Mouse (Mus musculus): Measurements from ENCODE around the gene F2r.

Gene F2r

DNA sequence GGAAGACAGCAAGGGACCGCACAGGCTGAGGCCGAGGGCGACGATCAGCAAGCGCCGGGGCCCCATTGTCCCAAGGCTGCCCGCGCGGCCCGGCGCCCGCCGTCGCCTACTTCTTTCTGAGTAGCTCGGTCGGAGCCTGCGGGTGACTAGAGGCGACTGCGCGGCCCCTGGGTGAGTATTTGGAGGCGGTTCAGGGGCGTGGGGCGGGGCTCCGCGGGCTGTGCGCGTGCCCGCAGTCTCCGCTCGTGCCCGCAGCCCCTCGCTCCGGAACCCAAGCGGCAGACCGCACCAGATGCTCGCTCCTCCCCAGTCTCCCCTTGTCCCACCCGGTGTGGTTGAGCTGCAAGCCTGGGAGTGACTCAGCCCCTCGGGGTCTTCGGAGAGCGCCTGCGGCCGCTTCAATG is at the start of gene F2r:
TSS of gene F2r (minus strand) at position 179 of the 404 bp plus-strand sequence.
- peak; percentile 47 for DNase-seq (ENCODE audit: low spot score)

DNA sequence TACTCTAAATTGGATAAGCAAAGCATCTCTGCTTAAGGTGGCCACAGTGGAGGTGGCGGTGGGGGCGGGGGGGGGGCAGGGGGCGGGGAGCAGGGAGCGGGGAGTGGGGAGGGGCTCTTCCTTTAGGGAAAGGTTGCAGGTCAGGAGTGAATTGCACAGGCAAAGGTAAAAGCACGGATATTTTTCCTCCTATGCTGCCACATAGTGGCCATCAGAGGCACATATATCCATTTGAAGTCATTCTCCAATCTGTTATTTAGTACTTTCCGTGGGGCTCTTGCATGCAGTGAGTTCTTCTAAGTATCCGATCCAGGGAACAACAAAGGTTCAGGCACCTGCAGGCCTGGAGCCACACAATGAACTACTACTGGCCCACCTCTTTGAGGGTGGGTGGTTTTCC is 49.0 kb upstream of the F2r start:
- DNase-seq (ENCODE audit: low spot score): peak; percentile 33

DNA sequence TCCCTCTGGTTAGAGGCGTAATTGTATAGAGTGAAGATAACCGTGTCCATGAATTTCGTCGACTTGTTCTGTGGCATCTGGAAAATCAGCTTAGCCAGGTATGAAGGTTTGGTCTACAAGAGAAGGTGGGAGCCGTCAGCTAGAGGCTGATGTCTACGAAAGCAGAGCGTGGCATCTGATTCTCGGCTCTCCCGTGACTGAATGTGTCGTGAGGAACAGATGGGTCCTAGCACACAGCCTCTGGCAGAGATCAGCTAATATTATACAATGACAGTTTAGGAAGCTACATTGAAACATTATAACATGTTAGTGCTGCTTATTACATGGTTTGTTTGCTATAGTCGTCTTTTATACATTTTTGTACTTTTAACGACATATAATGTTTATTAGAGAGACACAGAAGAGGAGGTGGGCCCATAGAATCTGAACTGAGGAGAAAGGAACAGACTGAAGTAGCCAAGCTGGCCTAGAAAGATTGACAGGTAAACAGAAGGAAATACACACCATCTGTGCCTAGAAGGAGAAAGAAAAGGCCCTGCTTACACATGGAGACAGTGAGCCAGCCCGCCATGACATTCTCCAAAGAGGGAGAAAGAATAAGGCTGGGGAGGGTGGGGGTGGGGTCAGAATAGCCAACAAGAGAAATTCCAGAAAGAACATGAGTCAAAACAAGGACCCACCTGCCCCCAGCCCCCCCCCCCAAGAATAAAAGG is 47.5 kb upstream of the F2r start:
- DNase-seq (ENCODE audit: low spot score): no peak

DNA sequence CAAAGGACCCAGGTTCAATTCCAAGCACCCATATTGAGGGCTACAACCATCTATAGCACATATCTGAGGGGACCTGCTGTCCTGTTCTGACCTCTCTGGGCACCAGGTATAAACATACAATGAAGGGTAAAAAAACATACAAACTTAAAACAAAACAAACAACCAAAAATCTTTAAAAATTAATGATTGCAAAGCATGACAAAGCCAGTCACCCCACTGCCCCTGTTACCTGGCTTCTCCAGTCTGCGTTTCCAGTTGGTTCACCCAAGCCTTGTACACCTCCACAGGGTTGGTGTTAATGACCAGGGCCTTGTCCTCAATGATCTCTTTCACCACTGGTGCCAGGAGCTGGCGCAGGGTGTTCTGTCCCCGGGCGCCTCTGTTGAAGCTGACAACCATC is 45.5 kb upstream of the F2r start:
- no peak for DNase-seq (ENCODE audit: low spot score)

DNA sequence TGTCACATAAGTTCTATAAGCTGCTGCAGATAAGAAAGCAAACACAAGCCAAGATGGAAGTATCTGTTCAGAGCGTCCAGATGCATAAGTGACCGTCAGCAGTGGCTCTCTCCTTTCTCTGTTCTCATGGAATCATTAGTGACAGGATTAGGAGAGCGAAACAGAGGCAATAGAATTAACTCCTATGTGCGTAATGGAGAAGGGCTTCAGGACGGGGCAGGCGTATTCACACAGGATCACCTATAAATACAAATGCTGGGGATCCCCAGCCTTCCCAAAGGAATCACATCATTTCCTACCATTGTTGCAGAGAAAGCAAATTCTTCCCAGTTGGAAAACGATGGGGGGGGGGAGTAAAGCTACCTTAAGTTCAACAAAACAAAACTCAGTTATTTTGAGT is 41.1 kb upstream of the F2r start:
- DNase-seq (ENCODE audit: low spot score): no peak

DNA sequence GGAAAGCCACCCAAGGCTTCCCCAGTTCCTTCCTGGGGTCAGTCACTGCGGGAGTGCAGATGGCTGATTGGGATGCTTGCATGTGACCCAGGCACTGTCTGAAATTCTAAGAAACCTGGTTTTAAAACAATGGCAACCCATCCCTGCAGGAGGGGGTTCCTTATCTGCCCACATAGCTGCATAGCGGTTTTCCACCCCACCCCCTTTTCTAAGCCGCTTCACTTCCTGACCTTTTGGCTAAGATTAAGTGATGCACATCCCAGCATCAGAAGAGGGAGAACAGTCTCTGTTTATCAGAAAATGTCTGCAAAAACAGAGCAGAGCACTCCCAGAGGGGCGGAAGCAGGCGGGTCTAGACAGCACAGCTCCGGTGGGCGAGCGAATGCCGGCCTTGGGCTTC is 38.9 kb upstream of the F2r start:
- no peak for DNase-seq (ENCODE audit: low spot score)

DNA sequence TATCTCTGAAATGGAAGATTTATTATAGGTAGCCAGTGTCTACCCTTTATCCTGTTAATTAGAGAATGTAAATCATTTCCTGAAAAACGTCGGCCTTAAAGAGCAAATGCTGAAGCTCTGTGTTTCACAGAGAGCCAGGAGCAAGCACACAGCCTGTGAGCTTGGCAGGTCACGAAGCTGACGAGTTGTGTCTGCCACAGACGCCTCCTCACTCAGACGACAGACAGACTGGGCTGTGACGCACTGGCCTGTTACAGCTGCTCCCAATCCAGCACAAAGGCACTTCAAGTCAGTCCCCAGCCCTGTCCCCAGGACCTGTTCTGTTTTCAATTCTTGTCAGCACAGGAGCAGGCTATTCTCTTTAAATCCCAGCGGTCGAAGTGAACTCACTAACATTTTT is 37.0 kb upstream of the F2r start:
- no peak for DNase-seq (ENCODE audit: low spot score)

DNA sequence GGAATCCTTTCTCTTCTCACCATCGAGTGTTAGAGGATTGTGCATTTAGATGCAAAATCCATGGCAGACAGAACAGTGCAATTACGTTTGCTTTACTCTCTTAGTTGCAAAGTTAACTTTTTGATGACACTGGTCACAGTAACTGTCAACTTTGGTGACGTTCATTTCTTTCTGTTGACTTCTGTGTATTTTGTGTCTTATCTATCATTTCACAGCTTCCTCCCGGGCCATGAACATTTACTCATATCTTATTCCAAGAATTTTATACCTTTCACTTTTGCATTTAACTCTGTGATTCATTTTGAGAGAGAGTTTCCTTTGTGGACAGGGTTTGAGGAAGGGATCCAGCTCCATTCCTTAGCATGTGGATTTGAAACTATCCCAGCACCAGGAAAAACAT is 35.4 kb upstream of the F2r start:
- DNase-seq (ENCODE audit: low spot score): no peak

DNA sequence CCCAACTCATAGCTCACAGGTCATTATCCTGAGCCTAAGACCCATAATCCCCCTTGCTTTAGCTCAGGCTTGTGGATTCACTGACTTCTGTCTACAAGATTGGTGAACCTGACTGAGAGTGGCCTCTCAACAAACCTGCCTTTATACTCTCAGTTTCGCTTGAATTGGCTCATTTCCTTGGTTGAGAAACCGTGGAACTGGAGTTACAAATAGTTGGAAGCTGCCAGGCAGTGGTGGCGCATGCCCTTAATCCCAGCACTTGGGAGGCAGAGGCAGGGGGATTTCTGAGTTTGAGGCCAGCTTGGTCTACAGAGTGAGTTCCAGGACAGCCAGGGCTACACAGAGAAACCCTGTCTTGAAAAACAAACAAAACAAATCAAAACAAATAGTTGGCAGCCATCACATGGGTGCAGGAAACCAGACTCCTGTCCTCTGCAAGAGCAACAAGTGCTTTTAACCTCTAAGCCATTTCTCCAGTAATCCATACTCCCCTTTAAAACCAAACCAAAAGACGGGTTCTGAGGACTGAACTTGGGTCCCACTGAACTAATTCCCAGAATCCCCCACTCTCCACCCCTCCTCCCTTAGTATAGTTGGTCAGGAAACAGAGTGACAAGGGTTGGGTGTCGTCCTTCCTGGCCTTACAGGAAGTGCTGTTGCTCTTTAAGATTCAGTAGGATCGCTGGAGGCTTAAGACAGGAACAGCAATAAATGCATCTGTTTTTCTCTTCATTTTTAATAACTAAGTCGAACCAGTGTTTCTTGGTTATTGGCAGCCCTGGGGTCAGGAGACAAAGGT is 33.8 kb upstream of the F2r start:
- peak; percentile 52 for DNase-seq (ENCODE audit: low spot score)

DNA sequence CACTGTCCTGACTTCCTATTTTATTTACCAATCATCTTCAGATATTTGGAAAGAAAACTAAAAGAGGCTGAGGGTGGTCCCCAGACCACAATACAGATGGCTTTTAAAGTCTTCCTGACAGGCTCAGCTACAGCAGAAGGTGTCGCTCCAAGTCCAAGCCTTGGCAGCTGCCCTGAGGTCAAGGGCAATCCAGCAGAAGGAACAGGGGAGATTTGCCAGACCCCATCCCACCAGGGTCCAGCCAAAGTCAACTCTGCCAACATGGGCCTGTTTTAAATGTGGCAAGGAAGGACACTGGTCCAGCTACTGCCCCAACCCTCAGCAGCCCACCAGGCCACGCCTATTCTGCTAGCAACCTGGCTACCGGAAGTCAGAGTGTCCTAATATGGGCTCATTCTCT is 31.7 kb upstream of the F2r start:
- no peak for DNase-seq (ENCODE audit: low spot score)

DNA sequence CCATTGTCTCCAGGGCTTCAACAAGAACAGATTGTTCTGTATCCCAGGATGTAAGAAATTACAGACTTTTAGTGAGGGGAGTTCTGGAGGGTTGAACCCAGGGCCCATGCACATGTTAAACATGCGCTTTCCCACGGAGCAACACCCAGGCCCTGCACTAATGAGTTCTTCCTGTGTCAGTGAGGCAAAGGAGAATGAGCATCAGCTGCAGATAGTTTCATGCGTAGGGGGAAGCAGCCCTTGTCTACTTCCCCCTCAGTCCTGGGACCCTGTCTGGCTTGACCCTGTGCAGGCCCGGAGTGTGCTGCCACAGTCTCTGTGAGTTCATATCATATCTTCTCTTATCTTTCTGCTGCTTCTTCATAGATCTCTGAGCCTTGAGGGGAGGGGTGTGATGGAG is 29.0 kb upstream of the F2r start:
- DNase-seq (ENCODE audit: low spot score): no peak

DNA sequence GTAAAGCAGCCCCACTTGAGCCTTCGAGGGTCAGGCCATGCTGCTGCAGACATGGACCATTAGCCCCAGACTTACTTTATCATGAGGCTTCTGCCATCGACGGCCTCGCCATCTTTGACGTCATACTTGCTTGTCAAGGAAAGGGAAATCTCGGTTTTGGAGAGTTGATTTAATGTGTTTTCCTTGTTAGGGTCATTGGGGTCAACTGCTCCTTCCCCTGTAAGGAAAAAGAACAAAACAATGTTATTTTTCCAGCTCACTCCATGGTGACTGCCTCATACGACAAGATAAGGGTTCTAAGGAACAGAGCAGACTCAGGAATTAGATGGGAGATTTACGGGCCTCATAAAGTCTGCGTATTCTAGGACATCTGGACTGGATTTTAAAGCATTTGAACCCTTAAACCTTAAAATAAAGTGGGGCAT is 28.4 kb upstream of the F2r start:
- DNase-seq (ENCODE audit: low spot score): no peak

DNA sequence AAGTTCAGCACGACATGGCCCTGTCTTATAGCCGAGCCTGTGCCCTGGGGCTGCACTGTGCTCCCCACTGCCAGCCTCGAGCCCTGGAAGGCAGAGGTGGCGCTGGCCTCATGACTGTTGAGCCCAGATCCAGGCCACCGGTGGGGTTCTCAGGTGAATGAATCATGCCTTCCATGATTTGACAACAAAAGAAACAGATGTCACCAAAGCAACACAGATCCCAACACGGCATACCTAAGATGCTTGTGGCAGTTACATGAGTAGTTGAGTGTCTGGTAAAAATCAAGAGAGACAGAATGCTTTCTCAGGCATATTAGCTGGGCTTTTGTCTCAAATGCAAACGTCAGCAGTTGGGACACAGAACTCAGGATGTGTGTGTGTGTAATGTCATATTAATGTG is 25.5 kb upstream of the F2r start:
- DNase-seq (ENCODE audit: low spot score): no peak

DNA sequence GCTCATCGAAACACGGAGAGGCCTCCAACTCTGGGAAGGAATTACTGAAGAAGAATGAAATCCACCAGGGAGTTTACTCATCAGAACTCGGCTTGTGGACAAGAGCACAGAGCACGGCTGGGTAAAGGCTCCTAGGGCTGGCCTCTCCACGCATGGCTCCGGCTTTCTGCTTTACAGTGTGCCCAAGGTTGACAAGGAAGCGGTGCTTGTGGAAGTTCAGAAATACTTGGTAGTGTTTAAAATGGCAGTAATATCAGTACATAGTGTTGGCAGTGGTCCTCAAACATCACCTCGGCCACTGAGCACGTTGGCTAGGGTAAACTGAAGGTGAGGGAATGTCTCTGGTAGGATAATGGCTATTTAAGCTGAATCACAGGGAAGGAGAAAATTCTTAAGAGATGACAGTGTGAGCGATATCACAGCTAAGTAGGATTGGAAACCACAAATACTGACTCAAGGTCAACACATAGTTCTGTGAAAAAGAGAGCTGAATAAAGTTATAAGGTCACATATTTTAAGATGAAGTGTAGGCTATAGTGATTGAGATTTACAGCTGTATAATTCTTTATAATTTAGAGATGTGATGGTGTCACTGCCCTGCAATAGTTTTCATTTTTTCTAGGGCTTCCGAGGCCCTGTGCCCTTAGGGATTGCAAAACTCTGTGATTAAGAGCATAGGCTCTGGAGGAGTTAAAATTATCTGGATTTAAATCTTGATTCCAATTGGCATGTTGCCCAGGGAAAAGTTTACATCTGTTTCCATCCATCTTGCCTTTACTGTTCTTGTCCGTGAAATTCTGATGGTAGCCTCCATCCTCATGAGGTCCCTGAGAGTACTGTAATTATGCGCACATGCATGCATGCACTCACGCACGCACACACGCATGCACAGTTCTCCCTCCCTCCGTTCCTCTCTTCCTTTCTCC is 23.0 kb upstream of the F2r start:
- DNase-seq (ENCODE audit: low spot score): peak; percentile 16

DNA sequence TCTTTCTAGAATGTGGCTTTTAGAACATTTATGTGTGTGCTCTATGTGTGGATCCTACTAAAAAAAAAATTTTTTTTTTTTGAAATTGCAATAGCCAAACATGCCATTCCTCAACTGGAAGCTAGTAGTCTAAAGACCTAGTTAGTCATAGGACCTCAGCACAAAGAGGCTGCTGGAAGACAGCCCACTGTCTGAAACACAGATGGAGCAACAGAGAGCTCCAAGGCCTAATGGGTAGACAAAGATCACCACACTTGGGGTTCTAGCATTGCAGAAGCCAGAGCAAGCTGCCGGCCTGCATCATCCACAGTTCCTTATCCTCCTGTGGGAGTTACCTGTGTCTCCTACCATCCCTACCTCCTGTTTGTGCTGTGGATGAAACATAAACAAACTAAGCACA is 22.1 kb upstream of the F2r start:
- DNase-seq (ENCODE audit: low spot score): peak; percentile 62

DNA sequence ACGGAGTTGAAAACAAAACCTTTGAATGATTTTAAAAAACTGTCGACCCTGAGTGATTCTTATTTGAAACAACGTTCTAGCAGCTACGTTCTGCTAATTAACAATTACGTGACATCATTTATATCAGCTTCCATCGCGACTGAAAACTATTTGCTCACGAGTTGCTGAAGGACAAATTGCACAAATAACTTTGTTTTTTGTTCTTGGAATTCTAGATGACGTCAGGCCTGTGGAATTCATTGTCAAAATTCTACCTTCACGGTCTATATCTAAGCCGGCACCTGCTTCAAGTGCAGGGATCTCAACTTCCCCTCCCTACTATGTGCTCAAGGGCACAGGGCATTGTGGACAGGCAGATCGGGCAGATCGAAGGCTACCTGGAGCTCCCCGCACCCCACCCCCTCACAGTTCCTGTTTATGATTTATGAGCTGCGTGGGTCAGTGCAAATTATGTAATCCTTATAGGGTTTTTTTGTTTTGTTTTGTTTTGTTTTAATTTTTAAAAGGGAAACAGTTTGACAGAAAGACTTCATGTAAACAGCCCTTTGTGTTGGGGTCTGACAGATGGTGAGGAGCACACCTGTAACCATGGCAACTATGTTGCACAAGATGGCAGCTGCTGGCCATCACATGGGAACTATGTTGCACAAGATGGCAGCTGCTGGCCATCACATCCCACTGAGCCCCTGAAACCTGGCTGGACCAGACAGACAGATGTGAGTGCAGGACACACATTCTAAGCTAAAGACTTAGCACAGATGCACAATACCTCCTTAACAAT is 21.2 kb upstream of the F2r start:
- no peak for DNase-seq (ENCODE audit: low spot score)

DNA sequence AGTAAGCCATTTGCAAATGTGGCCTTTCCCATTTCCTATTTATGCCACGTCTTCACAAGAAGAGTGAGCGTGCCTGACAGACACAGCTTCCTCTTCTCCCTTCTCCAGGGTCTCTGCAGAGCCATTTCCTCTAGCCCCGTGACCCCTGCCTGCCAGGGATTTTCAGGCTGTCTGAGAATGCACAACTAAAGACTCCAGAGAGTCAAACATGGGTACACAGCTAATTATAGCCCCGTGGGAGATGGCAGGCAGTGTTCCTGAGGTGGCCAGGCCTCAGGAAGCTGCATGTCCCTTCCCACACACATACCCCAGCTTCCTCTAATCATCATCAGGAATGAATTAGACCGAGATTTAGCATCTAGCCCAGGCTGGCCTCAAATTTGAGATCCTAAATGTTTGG is 20.6 kb upstream of the F2r start:
- no peak for DNase-seq (ENCODE audit: low spot score)

DNA sequence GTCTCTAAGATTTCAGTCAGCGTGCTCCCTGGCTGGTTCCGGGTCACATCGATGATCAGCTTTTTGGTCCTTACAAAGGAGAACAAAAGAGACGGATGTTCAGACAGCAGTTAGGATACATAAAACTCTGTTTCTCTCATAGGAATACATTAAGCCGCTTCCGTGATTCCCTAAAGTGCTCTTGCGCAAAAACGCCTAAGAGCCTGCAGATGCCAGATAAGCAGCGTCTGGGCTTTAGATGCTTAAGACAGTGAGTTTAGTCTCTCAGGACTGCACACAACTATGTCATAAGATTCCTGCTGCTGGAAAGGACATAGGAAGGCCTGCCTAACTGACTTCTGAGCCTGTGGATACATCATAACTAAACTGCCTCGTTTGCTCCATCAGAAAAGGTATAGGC is 19.4 kb upstream of the F2r start:
- DNase-seq (ENCODE audit: low spot score): no peak

DNA sequence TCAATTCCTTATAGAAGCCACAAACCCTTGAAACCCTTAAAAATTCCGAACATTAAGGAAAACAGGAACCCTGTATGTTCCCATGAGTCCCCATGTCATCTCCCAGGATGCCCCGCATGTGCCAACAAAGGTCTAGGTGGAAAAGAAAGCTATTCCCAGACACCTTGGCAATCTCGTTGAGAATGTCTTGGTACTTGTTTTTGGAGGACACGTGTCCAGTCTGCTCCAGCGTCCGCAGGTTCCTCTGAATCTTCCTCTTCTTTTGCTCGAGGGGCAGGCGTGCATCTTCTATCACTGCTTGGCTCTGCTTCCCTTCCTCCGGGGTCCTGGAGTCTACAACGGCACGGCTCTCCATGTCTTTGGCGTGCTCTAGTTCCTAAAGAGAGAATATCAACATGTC is 17.0 kb upstream of the F2r start:
- DNase-seq (ENCODE audit: low spot score): no peak

DNA sequence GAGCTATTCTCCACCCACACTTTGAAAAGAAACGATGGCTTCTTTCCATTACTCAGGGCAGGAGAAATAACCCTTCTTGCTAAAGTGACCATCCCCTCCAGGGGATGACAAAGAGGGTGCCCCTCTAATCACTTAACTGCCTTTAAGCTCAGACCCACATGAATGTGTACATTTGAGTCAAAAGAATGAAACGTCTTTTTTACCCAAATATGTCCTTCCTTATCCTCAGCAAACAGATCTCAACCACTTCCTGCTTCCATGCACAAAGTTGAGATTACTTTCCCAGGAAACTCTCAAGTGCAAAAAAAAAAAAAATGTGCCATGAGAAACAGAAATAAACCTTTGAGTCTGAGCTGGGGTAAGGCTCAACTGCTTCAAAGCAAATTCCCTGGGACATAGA is 16.2 kb upstream of the F2r start:
- no peak for DNase-seq (ENCODE audit: low spot score)

DNA sequence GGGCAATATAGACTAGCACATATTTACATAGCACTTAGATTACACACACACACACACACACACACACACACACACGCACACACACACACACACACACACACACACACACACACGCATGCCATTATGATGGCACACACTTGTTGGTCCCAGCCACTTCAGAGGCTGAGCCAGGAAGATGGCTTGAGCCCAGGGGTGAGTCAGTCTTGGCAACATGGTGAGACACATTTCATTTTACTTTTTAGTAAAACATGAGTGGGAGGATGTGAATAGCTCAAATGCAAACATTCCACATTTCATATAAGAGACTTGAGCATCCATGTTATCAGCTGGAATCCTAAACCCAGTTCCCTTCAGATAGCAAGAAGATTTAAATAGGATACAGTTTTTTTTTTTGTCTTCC is 15.1 kb upstream of the F2r start:
- DNase-seq (ENCODE audit: low spot score): peak; percentile 24

DNA sequence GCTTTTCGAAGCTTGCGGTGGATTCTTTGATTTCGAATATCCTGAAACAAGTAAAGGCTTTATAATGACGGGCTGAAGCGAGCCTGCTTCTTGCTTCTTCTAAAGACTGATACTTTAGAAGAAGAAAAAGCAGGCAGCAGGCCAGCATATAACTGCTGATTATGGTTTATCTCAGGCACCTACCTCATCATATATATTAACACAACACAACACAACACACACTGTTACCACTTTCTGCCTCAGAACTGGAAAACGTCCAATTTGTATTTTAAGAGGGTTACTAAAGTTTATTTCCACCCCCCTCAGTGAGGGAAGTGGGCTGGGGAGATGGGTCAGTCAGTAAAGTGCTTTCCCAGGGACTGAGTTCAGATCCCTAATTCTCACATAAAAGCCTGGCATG is 13.9 kb upstream of the F2r start:
- no peak for DNase-seq (ENCODE audit: low spot score)

Measured in adipocyte (in vitro differentiated cells).